Mouse (Mus musculus): ENCODE data around the gene Cdca4.

- TF ChIP-seq TAL1 (IDR thresholded peaks at IDR 0.05; ENCODE audit: low read length) (no peak), GATA1 (IDR thresholded peaks at IDR 0.05; ENCODE audit: low read length) (no peak)
Observed at GRCm38 (mm10) chr12:112830570-112830969, 1.3 kb upstream of the Cdca4 start.
